In the genomic region with DNA sequence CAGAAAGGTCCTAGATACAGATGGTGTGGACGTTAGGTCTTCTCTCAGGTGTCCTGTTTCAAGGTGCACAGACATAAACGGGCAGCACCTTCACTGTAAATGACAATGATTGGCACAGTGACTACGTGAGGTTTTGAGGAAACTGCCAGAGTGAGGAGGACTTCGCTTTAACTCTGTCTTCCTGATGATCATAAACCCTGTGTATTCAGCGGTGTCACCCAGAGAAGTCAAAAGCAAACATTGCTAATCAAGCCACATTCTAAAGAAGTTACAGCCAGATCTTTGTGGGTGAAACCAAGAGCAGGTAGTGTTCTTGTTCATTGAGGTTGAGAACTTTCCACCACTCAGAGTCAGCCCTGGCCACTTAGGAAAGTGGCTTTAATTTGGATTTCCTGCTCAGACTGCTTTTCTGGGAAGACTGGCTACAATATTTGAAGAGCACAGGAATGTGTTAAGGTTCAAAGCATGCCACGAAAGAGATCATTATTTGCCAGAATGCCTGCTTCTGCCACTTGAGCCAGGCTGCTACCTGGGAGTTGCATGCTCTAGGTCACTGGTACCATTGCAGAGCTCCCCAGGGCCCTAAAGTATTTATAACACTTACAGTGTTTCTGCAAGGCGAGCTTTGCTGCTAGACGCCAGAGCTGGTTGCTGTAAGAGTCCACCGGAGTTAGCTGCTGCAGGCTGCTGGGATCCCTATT, we compare ENCODE assay signal across 21 mouse cellular contexts. TPM values are rescaled to one million over a fixed set of nuclear protein-coding genes. Genes with fewer than 3 reads are reported as not detected.
"Had no signal": no experiment of that assay in that cellular context is flagged by ENCODE, and none has a peak within 500 bp of the region (broad histone marks: within the 10 kb centered on the region; RNA-seq: fewer than 3 reads in every experiment).

No protein-coding gene starts in this region.

- DNase-seq: kidney, adult 8-10 months; kidney, postnatal 25 days; liver; liver, embryonic 13.5 days; liver, postnatal 0 days; right cerebral cortex, postnatal 14 days; thymus, adult 2 months; thymus, postnatal 25 days had no signal

- H3K4me3 ChIP-seq: left cerebral cortex, adult 2 months; liver, embryonic 13.5 days; megakaryocyte, embryonic 14.5 days; midbrain, embryonic 12.5 days; stomach, embryonic 15.5 days had no signal

- H3K27ac ChIP-seq: left cerebral cortex, adult 2 months; liver, embryonic 13.5 days; macrophage; midbrain, embryonic 12.5 days; stomach, embryonic 15.5 days had no signal

- H3K4me2 ChIP-seq: liver, embryonic 13.5 days; midbrain, embryonic 12.5 days; stomach, embryonic 15.5 days had no signal

- H3K27me3 ChIP-seq: midbrain, embryonic 12.5 days; stomach, embryonic 15.5 days had no signal

- H3K9me3 ChIP-seq: liver, embryonic 13.5 days; megakaryocyte, embryonic 14.5 days; midbrain, embryonic 12.5 days; stomach, embryonic 15.5 days had no signal

- ATAC-seq: intestine, postnatal 0 days; liver, postnatal 0 days had no signal

- H3K4me1 ChIP-seq: liver, embryonic 13.5 days; megakaryocyte, embryonic 14.5 days; midbrain, embryonic 12.5 days; stomach, embryonic 15.5 days had no signal

- H3K9ac ChIP-seq: liver, embryonic 13.5 days; liver, postnatal 0 days; midbrain, embryonic 12.5 days; stomach, embryonic 15.5 days had no signal

- H3K36me3 ChIP-seq: liver, embryonic 13.5 days; midbrain, embryonic 12.5 days; stomach, embryonic 15.5 days had no signal

RNA-seq across cellular contexts. Expression of gene Lrrc52, which starts 35.5 kb away (rescaled TPM):
- total RNA-seq: layer of hippocampus, postnatal 25 days; left cerebral cortex, adult 2 months; left cerebral cortex, postnatal 14 days; midbrain, postnatal 0 days had no signal
- polyA plus RNA-seq: intestine, postnatal 0 days; kidney, embryonic 16.5 days; limb, embryonic 11.5 days; liver, embryonic 13.5 days; liver, postnatal 0 days; macrophage; midbrain, embryonic 12.5 days; midbrain, postnatal 0 days; neural tube, embryonic 14.5 days; spleen, adult 2 months; thymus, adult 2 months had no signal
